Mouse (Mus musculus) embryo, embryonic 11.5 days (tissue): ENCODE data around the gene Psma6.

ENCODE experiments used
- DNase-seq: peaks from one replicate; pipeline ENCODE4 v3.0.0-alpha.2; 2012; ENCODE audit warnings: low read depth, low spot score

The Psma6 gene

GRCm38 (mm10) chr12:55463992-55464845 lies 80.2 kb downstream of the Psma6 start:
- DNase-seq: no peak

GRCm38 (mm10) chr12:55464846-55465361 lies 80.9 kb downstream of the Psma6 start:
- DNase-seq: no peak

DNA sequence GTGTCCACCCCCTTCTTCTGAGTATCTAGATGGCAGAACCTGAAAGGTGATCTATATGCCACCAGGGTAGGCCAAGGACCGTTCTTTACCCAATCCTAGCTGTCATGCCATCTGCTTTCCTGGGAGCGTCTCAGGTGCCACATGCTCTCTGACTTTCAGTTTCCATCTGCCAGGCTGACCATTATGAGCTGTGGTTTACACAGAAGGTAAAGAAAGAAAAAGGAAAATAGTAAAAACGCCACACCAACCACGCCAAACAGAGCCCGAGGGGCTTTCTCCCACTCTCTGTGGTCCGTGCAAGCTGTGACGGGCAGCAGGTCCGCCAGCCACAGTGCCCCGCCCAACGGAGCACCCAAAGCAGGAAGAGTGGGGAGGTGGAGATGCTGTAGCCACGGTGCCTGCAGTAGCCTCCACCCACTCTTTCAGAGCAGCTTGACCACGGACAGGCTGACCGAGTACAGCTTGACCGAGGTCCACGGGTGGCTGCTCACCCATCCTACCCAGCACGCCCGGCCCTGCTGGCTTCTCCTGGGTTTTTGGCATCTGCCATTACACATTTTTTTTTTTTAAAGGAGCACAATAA lies 81.5 kb downstream of the Psma6 start:
- no peak for DNase-seq

GRCm38 (mm10) chr12:55466088-55466701 lies 82.2 kb downstream of the Psma6 start:
- no peak for DNase-seq

DNA sequence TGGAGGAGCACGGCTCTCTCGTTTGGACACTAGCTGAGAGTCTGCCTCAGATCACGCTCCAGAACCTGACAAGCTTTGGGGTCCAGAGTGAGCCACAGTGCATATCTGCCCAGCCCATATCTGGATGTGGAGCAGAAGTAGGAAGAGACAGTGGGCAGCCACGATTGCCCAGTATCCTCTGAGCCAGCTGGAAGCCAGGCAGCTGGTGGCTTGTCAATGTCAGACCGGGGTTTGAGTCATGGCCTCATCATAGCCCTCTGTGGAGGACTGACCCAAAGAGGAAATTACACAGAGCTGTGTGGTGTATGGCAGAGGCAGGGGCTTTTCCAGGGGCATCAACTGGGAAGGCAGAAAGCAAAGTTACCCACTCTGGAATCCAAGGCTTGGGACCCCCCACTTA lies 82.8 kb downstream of the Psma6 start:
- no peak for DNase-seq

- DNase-seq: no peak
These were observed 83.5 kb downstream of the Psma6 start for GRCm38 (mm10) chr12:55467331-55468180.
